Mouse (Mus musculus) effector memory CD4-positive, alpha-beta T cell, adult 5 months (primary cell): ENCODE data around the gene Olfr173. TPM values are rescaled to one million over a fixed set of nuclear protein-coding genes. Genes with fewer than 3 reads are reported as not detected.

Source experiments
- polyA plus RNA-seq: library from polyadenylated mRNA; unstranded; fragments of 100-300 nt; shearing (Covaris generic); gene quantifications from one replicate; pipeline ENCODE4 v1.2.1, GENCODE M21; 2017

The Olfr173 gene
- polyA plus RNA-seq, result 0.57 TPM

GRCm38 (mm10) chr16:58800168-58800567, at the start of gene Olfr173:
Olfr173 (minus strand) TSS chr16:58800268.

GRCm38 (mm10) chr16:58826732-58827319, 26.8 kb upstream of the Olfr173 start, which contains the start of gene Olfr175-ps1:
Olfr175-ps1 (minus strand) TSS chr16:58826782.

GRCm38 (mm10) chr16:58763076-58763475, 37.0 kb downstream of the Olfr173 start, which contains the start of gene Olfr172:
Olfr172 (minus strand) TSS chr16:58763176.

Other genes starting within 250 kb of the Olfr173 start
- not detected for gene Gm813, start 183.3 kb downstream of the Olfr173 start, polyA plus RNA-seq
- gene E330017A01Rik, start 161.5 kb downstream of the Olfr173 start, polyA plus RNA-seq, result not detected
- 15.6 TPM for gene Cpox, start 130.0 kb downstream of the Olfr173 start, polyA plus RNA-seq
- 0.41 TPM for gene Gpr15, start 81.2 kb downstream of the Olfr173 start, polyA plus RNA-seq
- 95.1 TPM for gene Cldnd1, start 72.4 kb downstream of the Olfr173 start, polyA plus RNA-seq
- not detected for gene Olfr172, start 37.1 kb downstream of the Olfr173 start, polyA plus RNA-seq
- gene Olfr175-ps1, start 26.5 kb upstream of the Olfr173 start, polyA plus RNA-seq, result not detected
- not detected for gene Olfr177, start 74.5 kb upstream of the Olfr173 start, polyA plus RNA-seq
- gene Olfr178, start 91.8 kb upstream of the Olfr173 start, polyA plus RNA-seq, result 0.36 TPM
- gene Olfr181, start 128.5 kb upstream of the Olfr173 start, polyA plus RNA-seq, result not detected
- gene Olfr180, start 129.1 kb upstream of the Olfr173 start, polyA plus RNA-seq, result not detected
- gene Olfr183, start 195.1 kb upstream of the Olfr173 start, polyA plus RNA-seq, result 0.20 TPM
- gene Olfr186, start 230.0 kb upstream of the Olfr173 start, polyA plus RNA-seq, result 0.16 TPM
- gene Olfr187, start 239.5 kb upstream of the Olfr173 start, polyA plus RNA-seq, result not detected